Mouse (Mus musculus): Measurements from ENCODE around the gene Kcnn1. TPM values are rescaled to one million over a fixed set of nuclear protein-coding genes. Genes with fewer than 3 reads are reported as not detected.
A peak's percentile ranks its signal among the peaks of the same experiment; 100 is the strongest.

Kcnn1 gene
- polyA plus RNA-seq, 1 experiment from 2014 or later: 3.8 TPM

GRCm38 (mm10) chr8:70866566-70866965, 3.5 kb upstream of the Kcnn1 start:
- Histone ChIP-seq H3K4me2 (ENCODE audit: low read depth, severe bottlenecking) (no peak overlapping the region), H3K9me3 (ENCODE audit: control insufficient read depth, low read length) (no peaks in the 10 kb centered on the region), H3K4me3 (ENCODE audit: low read depth, low read length) (no peak overlapping the region), H3K27me3 (ENCODE audit: control insufficient read depth, insufficient read depth, low read length) (peaks cover 15% of the 10 kb centered on the region), H3K27ac (replicated peaks; ENCODE audit: low read depth, low read length) (no peak overlapping the region; the same call in 1 of the 2 replicates), H3K9ac (ENCODE audit: low read length) (no peak overlapping the region; the same call in 1 of the 2 replicates), H3K4me1 (ENCODE audit: control insufficient read depth, insufficient read depth, low read length) (peaks cover 41% of the 10 kb centered on the region), H3K36me3 (ENCODE audit: control insufficient read depth, insufficient read depth, low read length) (no peaks in the 10 kb centered on the region; the same call in 1 of the 2 replicates)
- DNase-seq (ENCODE audit: low spot score): no peak
- ATAC-seq (ENCODE audit: insufficient number of reproducible peaks, low FRiP score, low TSS enrichment, low read depth): no peak
- WGBS: 91% methylated on average over 7 of the region's 7 CpGs

- peak; percentile 9; the same call in 1 of the 2 replicates for ATAC-seq (ENCODE audit: insufficient number of reproducible peaks, low FRiP score, low TSS enrichment, low read depth)
- H3K36me3 ChIP-seq (ENCODE audit: control insufficient read depth, insufficient read depth, low read length): no peaks in the 10 kb centered on the region; the same call in 1 of the 2 replicates
- H3K27ac ChIP-seq (replicated peaks; ENCODE audit: low read depth, low read length): peak overlapping the region; percentile 76
- DNase-seq (ENCODE audit: low spot score): no peak
- H3K4me1 ChIP-seq (ENCODE audit: control insufficient read depth, insufficient read depth, low read length): peaks cover 41% of the 10 kb centered on the region
- peaks cover 18% of the 10 kb centered on the region for H3K27me3 ChIP-seq (ENCODE audit: control insufficient read depth, insufficient read depth, low read length)
- H3K4me3 ChIP-seq (ENCODE audit: low read depth, low read length): peak overlapping the region; percentile 37
- H3K9me3 ChIP-seq (ENCODE audit: control insufficient read depth, low read length): no peaks in the 10 kb centered on the region
- WGBS: 9% methylated on average over 12 of the region's 12 CpGs
- H3K9ac ChIP-seq (ENCODE audit: low read length): peak overlapping the region; percentile 45; the same call in 1 of the 2 replicates
- peak overlapping the region; percentile 93 for H3K4me2 ChIP-seq (ENCODE audit: low read depth, severe bottlenecking)
These were observed 3.0 kb upstream of the Kcnn1 start for GRCm38 (mm10) chr8:70866001-70866520.

GRCm38 (mm10) chr8:70865350-70866000, 2.4 kb upstream of the Kcnn1 start:
- Histone ChIP-seq H3K9ac (ENCODE audit: low read length) (peak overlapping the region; percentile 73), H3K9me3 (ENCODE audit: control insufficient read depth, low read length) (no peaks in the 10 kb centered on the region), H3K36me3 (ENCODE audit: control insufficient read depth, insufficient read depth, low read length) (no peaks in the 10 kb centered on the region), H3K4me3 (ENCODE audit: low read depth, low read length) (peak overlapping the region; percentile 37), H3K27ac (replicated peaks; ENCODE audit: low read depth, low read length) (peak overlapping the region; percentile 76; the same call in 1 of the 2 replicates), H3K4me2 (ENCODE audit: low read depth, severe bottlenecking) (peak overlapping the region; percentile 93), H3K4me1 (ENCODE audit: control insufficient read depth, insufficient read depth, low read length) (peaks cover 41% of the 10 kb centered on the region), H3K27me3 (ENCODE audit: control insufficient read depth, insufficient read depth, low read length) (peaks cover 18% of the 10 kb centered on the region)
- WGBS: 0% methylated on average over 46 of the region's 46 CpGs
- DNase-seq (ENCODE audit: low spot score): peak; percentile 99
- ATAC-seq (ENCODE audit: insufficient number of reproducible peaks, low FRiP score, low TSS enrichment, low read depth): peak; percentile 82

GRCm38 (mm10) chr8:70864712-70865221, 1.7 kb upstream of the Kcnn1 start:
- Histone ChIP-seq H3K27me3 (ENCODE audit: control insufficient read depth, insufficient read depth, low read length) (peaks cover 18% of the 10 kb centered on the region), H3K4me3 (ENCODE audit: low read depth, low read length) (peak overlapping the region; percentile 37), H3K9ac (ENCODE audit: low read length) (peak overlapping the region; percentile 73), H3K36me3 (ENCODE audit: control insufficient read depth, insufficient read depth, low read length) (no peaks in the 10 kb centered on the region), H3K4me1 (ENCODE audit: control insufficient read depth, insufficient read depth, low read length) (peaks cover 41% of the 10 kb centered on the region), H3K9me3 (ENCODE audit: control insufficient read depth, low read length) (no peaks in the 10 kb centered on the region), H3K27ac (replicated peaks; ENCODE audit: low read depth, low read length) (peak overlapping the region; percentile 69), H3K4me2 (ENCODE audit: low read depth, severe bottlenecking) (peak overlapping the region; percentile 93)
- DNase-seq (ENCODE audit: low spot score) (peak; percentile 75), ATAC-seq (ENCODE audit: insufficient number of reproducible peaks, low FRiP score, low TSS enrichment, low read depth) (peak; percentile 31)
- WGBS: 1% methylated on average over 24 of the region's 24 CpGs

- Histone ChIP-seq H3K9ac (ENCODE audit: low read length) (peak overlapping the region; percentile 73), H3K4me3 (ENCODE audit: low read depth, low read length) (peak overlapping the region; percentile 37), H3K27ac (replicated peaks; ENCODE audit: low read depth, low read length) (peak overlapping the region; percentile 69), H3K4me1 (ENCODE audit: control insufficient read depth, insufficient read depth, low read length) (peaks cover 37% of the 10 kb centered on the region), H3K27me3 (ENCODE audit: control insufficient read depth, insufficient read depth, low read length) (peaks cover 18% of the 10 kb centered on the region), H3K9me3 (ENCODE audit: control insufficient read depth, low read length) (no peaks in the 10 kb centered on the region), H3K4me2 (ENCODE audit: low read depth, severe bottlenecking) (peak overlapping the region; percentile 93), H3K36me3 (ENCODE audit: control insufficient read depth, insufficient read depth, low read length) (no peaks in the 10 kb centered on the region)
- peak; percentile 55 for DNase-seq (ENCODE audit: low spot score)
- under 1% methylated on average over 46 of the region's 46 CpGs for WGBS
- no peak for ATAC-seq (ENCODE audit: insufficient number of reproducible peaks, low FRiP score, low TSS enrichment, low read depth)
These were observed 1.1 kb upstream of the Kcnn1 start for GRCm38 (mm10) chr8:70863956-70864711.

- Histone ChIP-seq H3K4me1 (ENCODE audit: control insufficient read depth, insufficient read depth, low read length) (peaks cover 14% of the 10 kb centered on the region), H3K27ac (replicated peaks; ENCODE audit: low read depth, low read length) (no peak overlapping the region; the same call in 1 of the 2 replicates), H3K9ac (ENCODE audit: low read length) (no peak overlapping the region), H3K36me3 (ENCODE audit: control insufficient read depth, insufficient read depth, low read length) (no peaks in the 10 kb centered on the region), H3K9me3 (ENCODE audit: control insufficient read depth, low read length) (no peaks in the 10 kb centered on the region), H3K4me3 (ENCODE audit: low read depth, low read length) (no peak overlapping the region), H3K4me2 (ENCODE audit: low read depth, severe bottlenecking) (no peak overlapping the region), H3K27me3 (ENCODE audit: control insufficient read depth, insufficient read depth, low read length) (peaks cover 10% of the 10 kb centered on the region)
- 15% methylated on average over 4 of the region's 4 CpGs for WGBS
- DNase-seq (ENCODE audit: low spot score) (peak; percentile 41), ATAC-seq (ENCODE audit: insufficient number of reproducible peaks, low FRiP score, low TSS enrichment, low read depth) (no peak)
These were observed 5.5 kb downstream of the Kcnn1 start for GRCm38 (mm10) chr8:70857516-70857915.

GRCm38 (mm10) chr8:70856541-70857197, 6.4 kb downstream of the Kcnn1 start:
- H3K36me3 ChIP-seq (ENCODE audit: control insufficient read depth, insufficient read depth, low read length): no peaks in the 10 kb centered on the region
- no peak overlapping the region for H3K27ac ChIP-seq (replicated peaks; ENCODE audit: low read depth, low read length)
- peak overlapping the region; percentile 39 for H3K4me3 ChIP-seq (ENCODE audit: low read depth, low read length)
- 5% methylated on average over 33 of the region's 33 CpGs for WGBS
- 0 out of 2 replicates have a peak, but pooled peaks cover 3% of the 10 kb centered on the region for H3K27me3 ChIP-seq (ENCODE audit: control insufficient read depth, insufficient read depth, low read length)
- ATAC-seq (ENCODE audit: insufficient number of reproducible peaks, low FRiP score, low TSS enrichment, low read depth) (peak; percentile 69), DNase-seq (ENCODE audit: low spot score) (peak; percentile 80)
- peak overlapping the region; percentile 46; the same call in 1 of the 2 replicates for H3K9ac ChIP-seq (ENCODE audit: low read length)
- peaks cover 17% of the 10 kb centered on the region for H3K4me1 ChIP-seq (ENCODE audit: control insufficient read depth, insufficient read depth, low read length)
- no peaks in the 10 kb centered on the region for H3K9me3 ChIP-seq (ENCODE audit: control insufficient read depth, low read length)
- H3K4me2 ChIP-seq (ENCODE audit: low read depth, severe bottlenecking): peak overlapping the region; percentile 81

GRCm38 (mm10) chr8:70856028-70856427, 7.0 kb downstream of the Kcnn1 start:
- Histone ChIP-seq H3K27ac (replicated peaks; ENCODE audit: low read depth, low read length) (no peak overlapping the region), H3K27me3 (ENCODE audit: control insufficient read depth, insufficient read depth, low read length) (no peaks in the 10 kb centered on the region), H3K4me2 (ENCODE audit: low read depth, severe bottlenecking) (peak overlapping the region; percentile 81; the same call in 1 of the 2 replicates), H3K4me3 (ENCODE audit: low read depth, low read length) (no peak overlapping the region; the same call in 1 of the 2 replicates), H3K36me3 (ENCODE audit: control insufficient read depth, insufficient read depth, low read length) (no peaks in the 10 kb centered on the region), H3K4me1 (ENCODE audit: control insufficient read depth, insufficient read depth, low read length) (peaks cover 17% of the 10 kb centered on the region), H3K9ac (ENCODE audit: low read length) (no peak overlapping the region), H3K9me3 (ENCODE audit: control insufficient read depth, low read length) (no peaks in the 10 kb centered on the region)
- WGBS: 63% methylated on average over 5 of the region's 5 CpGs
- DNase-seq (ENCODE audit: low spot score): no peak
- no peak for ATAC-seq (ENCODE audit: insufficient number of reproducible peaks, low FRiP score, low TSS enrichment, low read depth)
